Mouse (Mus musculus): Measurements from ENCODE around the gene Rpl23a. TPM values are rescaled to one million over a fixed set of nuclear protein-coding genes. Genes with fewer than 3 reads are reported as not detected.
A peak's percentile ranks its signal among the peaks of the same experiment; 100 is the strongest.

Rpl23a gene
- polyA plus RNA-seq, 1 experiment from 2014 or later: 768 TPM

DNA sequence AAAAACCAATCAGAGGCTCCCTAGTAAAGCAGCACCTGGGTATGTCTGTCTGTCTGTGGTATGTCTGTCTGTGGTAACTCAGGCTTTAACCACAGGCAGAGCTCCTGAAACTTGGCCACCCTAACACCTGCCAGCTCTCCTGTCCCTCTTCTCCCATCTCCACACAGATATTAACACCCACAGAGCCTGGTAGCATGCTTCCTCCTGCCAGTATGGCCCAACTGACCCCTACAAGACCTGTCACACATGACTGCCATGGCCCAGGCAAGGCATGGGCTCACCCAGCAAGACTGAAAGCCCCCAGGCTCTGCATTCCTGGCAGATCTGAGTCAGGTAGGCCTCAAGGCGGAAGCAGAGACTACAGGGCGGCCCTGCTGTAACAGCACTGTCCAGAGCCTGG is 20.3 kb downstream of the Rpl23a start:
- H3K4me2 ChIP-seq (replicated peaks; ENCODE audit: low read depth): peak overlapping the region; percentile 89
- WGBS: 72% methylated on average over 2 of the region's 2 CpGs
- no peaks in the 10 kb centered on the region for H3K27me3 ChIP-seq (replicated peaks; ENCODE audit: control insufficient read depth, insufficient read depth, low read length)
- peak overlapping the region; percentile 97; the same call in 1 of the 2 replicates for H3K27ac ChIP-seq (ENCODE audit: low read depth, low read length)
- peak overlapping the region; percentile 88 for H3K9ac ChIP-seq (ENCODE audit: low read depth, low read length)
- H3K4me3 ChIP-seq (ENCODE audit: low read depth, low read length): peak overlapping the region; percentile 88; the same call in 1 of the 2 replicates
- no peak for ATAC-seq
- H3K4me1 ChIP-seq (replicated peaks; ENCODE audit: control insufficient read depth, insufficient read depth, low read length): peaks cover 14% of the 10 kb centered on the region; the same call in 1 of the 2 replicates
- TF ChIP-seq CTCF (IDR thresholded peaks at IDR 0.05; ENCODE audit: low read depth): no peak
- H3K9me3 ChIP-seq (ENCODE audit: control insufficient read depth): no peaks in the 10 kb centered on the region
- peaks cover 38% of the 10 kb centered on the region for H3K36me3 ChIP-seq (ENCODE audit: control insufficient read depth, insufficient read depth)

GRCm38 (mm10) chr11:78162504-78162903 is 20.9 kb downstream of the Rpl23a start:
- Histone ChIP-seq H3K4me1 (replicated peaks; ENCODE audit: control insufficient read depth, insufficient read depth, low read length) (peaks cover 14% of the 10 kb centered on the region; the same call in 1 of the 2 replicates), H3K4me2 (replicated peaks; ENCODE audit: low read depth) (peak overlapping the region; percentile 89), H3K9ac (ENCODE audit: low read depth, low read length) (no peak overlapping the region), H3K4me3 (ENCODE audit: low read depth, low read length) (no peak overlapping the region), H3K36me3 (ENCODE audit: control insufficient read depth, insufficient read depth) (peaks cover 44% of the 10 kb centered on the region), H3K9me3 (ENCODE audit: control insufficient read depth) (no peaks in the 10 kb centered on the region), H3K27ac (ENCODE audit: low read depth, low read length) (no peak overlapping the region), H3K27me3 (replicated peaks; ENCODE audit: control insufficient read depth, insufficient read depth, low read length) (no peaks in the 10 kb centered on the region)
- ATAC-seq: no peak
- WGBS: 60% methylated on average over 6 of the region's 6 CpGs
- no peak for TF ChIP-seq CTCF (IDR thresholded peaks at IDR 0.05; ENCODE audit: low read depth)

- H3K9ac ChIP-seq (ENCODE audit: low read depth, low read length): no peak overlapping the region
- no peaks in the 10 kb centered on the region for H3K9me3 ChIP-seq (ENCODE audit: control insufficient read depth)
- H3K4me2 ChIP-seq (replicated peaks; ENCODE audit: low read depth): 0 out of 2 replicates have a peak overlapping the region, but pooled peaks have one; percentile 89
- H3K27me3 ChIP-seq (replicated peaks; ENCODE audit: control insufficient read depth, insufficient read depth, low read length): no peaks in the 10 kb centered on the region
- WGBS: 54% methylated on average over 4 of the region's 4 CpGs
- ATAC-seq: no peak
- no peak overlapping the region for H3K4me3 ChIP-seq (ENCODE audit: low read depth, low read length)
- H3K4me1 ChIP-seq (replicated peaks; ENCODE audit: control insufficient read depth, insufficient read depth, low read length): peaks cover 14% of the 10 kb centered on the region; the same call in 1 of the 2 replicates
- no peak overlapping the region for H3K27ac ChIP-seq (ENCODE audit: low read depth, low read length)
- peaks cover 46% of the 10 kb centered on the region for H3K36me3 ChIP-seq (ENCODE audit: control insufficient read depth, insufficient read depth)
- no peak for TF ChIP-seq CTCF (IDR thresholded peaks at IDR 0.05; ENCODE audit: low read depth)
Observed at GRCm38 (mm10) chr11:78161968-78162367, 21.4 kb downstream of the Rpl23a start.

DNA sequence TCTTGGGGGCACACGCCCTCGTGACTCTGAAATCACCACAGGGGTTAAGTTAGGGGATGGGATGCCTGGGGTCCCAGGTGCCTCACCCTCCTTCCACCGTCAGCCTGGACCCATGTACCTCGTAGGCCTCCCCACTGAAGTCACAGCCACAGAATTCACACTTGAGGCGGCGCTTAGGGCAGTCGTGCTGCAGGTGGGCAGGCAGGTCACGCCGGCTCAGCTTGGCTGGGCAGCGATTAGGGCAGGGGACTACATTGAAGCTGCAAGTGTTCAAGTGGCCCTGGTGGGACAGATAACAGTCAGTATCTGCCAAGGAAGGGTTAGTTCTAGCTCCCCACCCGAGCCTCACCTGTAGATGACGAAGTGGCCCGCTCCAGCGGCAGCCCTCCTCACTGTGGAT is 22.2 kb downstream of the Rpl23a start:
- no peak overlapping the region for H3K4me2 ChIP-seq (replicated peaks; ENCODE audit: low read depth)
- no peak for TF ChIP-seq CTCF (IDR thresholded peaks at IDR 0.05; ENCODE audit: low read depth)
- no peak overlapping the region; the same call in 1 of the 2 replicates for H3K27ac ChIP-seq (ENCODE audit: low read depth, low read length)
- 82% methylated on average over 14 of the region's 14 CpGs for WGBS
- no peak for ATAC-seq
- no peaks in the 10 kb centered on the region for H3K27me3 ChIP-seq (replicated peaks; ENCODE audit: control insufficient read depth, insufficient read depth, low read length)
- no peaks in the 10 kb centered on the region for H3K9me3 ChIP-seq (ENCODE audit: control insufficient read depth)
- peaks cover 9% of the 10 kb centered on the region; the same call in 1 of the 2 replicates for H3K4me1 ChIP-seq (replicated peaks; ENCODE audit: control insufficient read depth, insufficient read depth, low read length)
- H3K36me3 ChIP-seq (ENCODE audit: control insufficient read depth, insufficient read depth): peaks cover 46% of the 10 kb centered on the region
- no peak overlapping the region for H3K9ac ChIP-seq (ENCODE audit: low read depth, low read length)
- no peak overlapping the region for H3K4me3 ChIP-seq (ENCODE audit: low read depth, low read length)

DNA sequence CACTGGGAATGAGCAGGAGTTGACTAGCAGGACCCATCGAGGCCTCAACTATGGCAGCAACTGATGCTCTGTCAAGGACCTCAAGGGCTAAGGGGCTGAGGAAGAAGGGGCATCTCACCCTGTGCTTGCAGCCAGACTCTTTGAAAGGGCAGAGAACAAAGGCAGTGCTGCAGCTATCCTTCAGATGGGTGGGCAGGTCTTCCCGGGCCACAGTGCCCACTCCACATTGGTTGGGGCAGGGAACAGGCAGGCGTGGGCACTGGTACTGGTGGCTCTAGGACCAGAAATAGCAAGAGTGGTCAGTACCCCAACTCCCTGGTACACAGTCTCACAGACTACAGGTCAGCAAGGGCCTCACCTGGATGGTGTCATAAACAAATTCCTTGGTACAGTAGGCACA is 22.7 kb downstream of the Rpl23a start:
- no peaks in the 10 kb centered on the region for H3K9me3 ChIP-seq (ENCODE audit: control insufficient read depth)
- TF ChIP-seq CTCF (IDR thresholded peaks at IDR 0.05; ENCODE audit: low read depth): no peak
- H3K4me1 ChIP-seq (replicated peaks; ENCODE audit: control insufficient read depth, insufficient read depth, low read length): peaks cover 9% of the 10 kb centered on the region; the same call in 1 of the 2 replicates
- ATAC-seq: no peak
- no peak overlapping the region; the same call in 1 of the 2 replicates for H3K27ac ChIP-seq (ENCODE audit: low read depth, low read length)
- no peaks in the 10 kb centered on the region for H3K27me3 ChIP-seq (replicated peaks; ENCODE audit: control insufficient read depth, insufficient read depth, low read length)
- H3K4me2 ChIP-seq (replicated peaks; ENCODE audit: low read depth): no peak overlapping the region
- H3K36me3 ChIP-seq (ENCODE audit: control insufficient read depth, insufficient read depth): peaks cover 51% of the 10 kb centered on the region
- 80% methylated on average over 3 of the region's 3 CpGs for WGBS
- no peak overlapping the region for H3K4me3 ChIP-seq (ENCODE audit: low read depth, low read length)
- H3K9ac ChIP-seq (ENCODE audit: low read depth, low read length): no peak overlapping the region

DNA sequence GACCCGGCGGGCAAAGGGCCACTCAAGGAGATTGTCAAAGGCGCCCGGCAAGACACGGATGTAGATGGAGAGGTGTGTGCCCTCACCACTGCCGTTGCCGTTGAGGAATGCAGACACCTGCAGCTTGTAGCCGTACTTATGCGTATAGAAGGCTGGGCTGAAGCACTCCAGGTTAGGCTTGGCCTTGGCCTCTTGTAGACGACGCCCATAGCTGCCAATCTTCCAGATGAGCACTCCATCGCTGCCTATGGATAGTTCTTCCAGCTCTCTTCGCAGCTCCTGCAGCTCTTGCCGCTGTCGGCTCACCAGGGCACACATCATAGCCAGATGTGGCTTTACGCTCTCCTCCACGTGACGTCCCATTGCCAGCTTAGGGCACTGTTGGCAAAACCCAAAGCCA is 23.2 kb downstream of the Rpl23a start:
- no peak for TF ChIP-seq CTCF (IDR thresholded peaks at IDR 0.05; ENCODE audit: low read depth)
- no peak for ATAC-seq
- H3K36me3 ChIP-seq (ENCODE audit: control insufficient read depth, insufficient read depth): peaks cover 53% of the 10 kb centered on the region
- 83% methylated on average over 18 of the region's 18 CpGs for WGBS
- peak overlapping the region; percentile 35; the same call in 1 of the 2 replicates for H3K27ac ChIP-seq (ENCODE audit: low read depth, low read length)
- H3K27me3 ChIP-seq (replicated peaks; ENCODE audit: control insufficient read depth, insufficient read depth, low read length): no peaks in the 10 kb centered on the region
- no peak overlapping the region for H3K9ac ChIP-seq (ENCODE audit: low read depth, low read length)
- H3K4me3 ChIP-seq (ENCODE audit: low read depth, low read length): no peak overlapping the region
- H3K4me1 ChIP-seq (replicated peaks; ENCODE audit: control insufficient read depth, insufficient read depth, low read length): peaks cover 9% of the 10 kb centered on the region; the same call in 1 of the 2 replicates
- H3K4me2 ChIP-seq (replicated peaks; ENCODE audit: low read depth): no peak overlapping the region
- no peaks in the 10 kb centered on the region for H3K9me3 ChIP-seq (ENCODE audit: control insufficient read depth)
